Mouse (Mus musculus) B cell, adult 2 months (primary cell): Measurements from ENCODE around the gene Setd5.

Experiments used
- DNase-seq, 2 experiments: peaks; one replicate each; pipeline ENCODE4 v3.0.0; 2022

Gene Setd5

DNA sequence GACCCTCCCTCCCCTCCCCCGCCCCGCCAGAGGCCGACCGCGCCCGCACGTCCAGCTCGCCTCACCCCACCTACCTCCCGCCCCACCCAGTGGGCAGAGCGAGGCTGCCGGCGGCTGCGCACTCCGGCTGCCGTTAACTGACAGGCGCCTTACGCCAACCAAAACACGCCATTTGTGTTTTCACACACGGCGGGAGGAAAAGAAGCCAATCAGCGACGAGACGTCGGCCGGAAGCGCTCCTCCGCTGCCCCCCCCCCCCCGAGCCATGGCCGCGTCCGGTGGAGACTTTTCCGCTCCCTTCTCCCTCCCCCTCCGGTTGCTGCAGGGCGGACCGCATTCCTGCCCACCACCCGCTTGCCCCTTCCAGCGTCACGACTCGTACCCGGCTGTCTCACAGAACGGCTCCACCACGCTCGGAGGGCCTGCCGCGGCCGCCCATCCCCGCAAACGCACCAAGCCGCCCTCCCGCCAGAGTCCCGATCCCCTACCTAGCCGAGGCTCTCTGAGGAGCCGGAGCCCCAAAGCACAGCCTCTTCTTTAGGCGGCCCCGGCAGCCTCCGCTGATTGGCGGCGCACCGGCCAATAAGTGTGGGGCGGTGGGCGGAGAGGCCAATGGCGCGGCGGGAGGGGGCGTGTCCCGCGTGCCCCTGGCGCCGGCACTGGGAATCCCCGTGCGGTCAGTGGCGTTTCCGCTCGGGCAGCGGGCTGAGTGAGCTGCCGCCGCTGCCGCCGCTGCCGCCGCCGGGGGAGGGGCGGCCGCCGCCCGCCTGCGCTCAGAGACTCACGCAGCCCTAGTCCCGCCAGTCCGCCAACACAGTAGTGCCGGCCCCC is at the start of gene Setd5:
Gene Setd5 (plus strand): TSS at position 680 of the 831 bp plus-strand sequence.
- peak; percentile 99 for DNase-seq

DNA sequence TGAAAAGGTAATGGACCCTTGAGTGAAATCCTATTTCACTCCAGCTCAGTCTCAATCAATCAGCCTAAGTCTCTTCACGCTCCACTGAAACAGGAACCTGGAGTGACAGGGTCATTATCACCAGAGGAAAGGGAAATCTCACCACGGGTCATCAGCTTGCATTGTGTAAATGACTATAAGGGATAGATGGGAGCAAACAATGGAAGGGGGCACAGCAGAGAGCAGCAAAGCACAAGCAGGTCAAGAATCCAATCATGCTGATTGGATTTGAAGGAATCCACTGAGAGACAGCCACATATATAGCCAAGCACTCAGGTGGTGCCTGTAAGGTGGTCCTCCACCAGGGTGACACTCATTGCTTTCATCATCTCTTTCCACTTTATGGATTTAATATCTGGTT is 49.7 kb upstream of the Setd5 start:
- no peak for DNase-seq

DNA sequence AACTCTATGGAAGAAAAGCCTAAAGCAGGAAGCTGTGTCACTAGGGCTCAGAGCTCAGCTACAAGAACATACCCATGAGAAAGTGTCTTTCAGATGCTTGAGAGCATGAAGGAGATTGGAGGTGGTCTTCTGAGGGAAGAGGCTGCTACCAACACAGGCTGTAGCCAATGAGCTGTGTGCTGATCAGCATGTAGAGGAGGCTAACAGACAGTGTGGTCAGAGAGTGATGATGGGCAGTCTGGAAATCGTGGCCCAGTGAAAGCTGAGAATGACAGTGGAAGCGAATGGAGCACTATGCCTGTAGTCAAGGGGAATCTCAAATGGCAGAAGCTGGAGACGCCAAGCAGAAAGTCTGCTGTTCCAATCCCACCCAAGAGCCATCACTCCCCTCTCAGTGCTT is 48.2 kb upstream of the Setd5 start:
- no peak for DNase-seq

DNA sequence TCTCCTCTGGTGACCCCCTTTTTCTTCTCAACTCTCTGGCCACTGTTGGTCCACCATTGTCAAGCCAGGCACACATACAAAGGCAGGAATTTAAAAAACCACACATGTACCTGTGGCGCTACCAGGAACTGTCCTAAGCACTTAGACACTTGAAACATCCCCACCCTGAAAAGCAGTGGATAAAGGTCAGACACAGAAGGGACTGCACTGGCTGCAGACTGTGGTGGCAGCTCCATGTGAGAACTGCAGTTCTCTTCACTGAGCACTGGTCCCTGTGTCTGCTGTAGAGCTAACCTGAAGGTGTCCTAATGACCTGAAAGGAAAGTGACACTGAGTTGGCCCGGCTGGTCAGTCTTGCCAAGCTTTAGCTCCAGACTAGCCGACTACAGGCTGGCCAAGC is 46.6 kb upstream of the Setd5 start:
- DNase-seq, result no peak

DNA sequence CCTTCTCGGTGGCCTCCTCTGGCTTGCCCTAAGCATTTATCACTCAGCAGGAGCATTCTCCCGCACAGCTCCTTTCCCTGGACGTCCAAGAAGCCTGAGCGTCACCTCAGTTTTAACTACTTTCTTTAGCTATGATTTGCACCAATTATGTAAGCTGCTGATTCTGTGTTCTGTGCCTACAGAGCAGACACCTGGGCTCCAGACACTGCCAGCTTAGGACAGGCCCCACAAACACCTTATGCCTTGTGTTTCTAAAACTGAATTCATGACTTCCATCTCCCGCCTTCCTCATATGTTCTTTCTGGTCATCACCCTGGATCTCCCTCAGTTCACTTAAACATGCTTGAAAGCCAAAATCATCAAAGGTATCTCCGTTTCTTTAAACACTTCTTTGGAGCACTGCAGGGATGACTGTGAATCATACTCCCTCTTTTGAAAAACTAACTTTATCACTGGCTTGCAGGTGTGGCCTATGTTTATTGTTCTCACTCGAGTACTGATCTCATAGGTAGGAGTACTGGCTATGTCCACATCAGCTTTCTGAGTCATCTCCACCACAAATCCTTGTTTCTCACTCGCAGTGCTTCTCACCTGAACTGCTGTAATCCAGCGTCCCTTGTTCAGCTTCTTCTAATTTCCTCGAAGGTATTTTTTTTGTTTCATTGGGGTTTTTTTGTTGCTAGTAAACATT is 46.0 kb upstream of the Setd5 start:
- DNase-seq, result no peak

DNA sequence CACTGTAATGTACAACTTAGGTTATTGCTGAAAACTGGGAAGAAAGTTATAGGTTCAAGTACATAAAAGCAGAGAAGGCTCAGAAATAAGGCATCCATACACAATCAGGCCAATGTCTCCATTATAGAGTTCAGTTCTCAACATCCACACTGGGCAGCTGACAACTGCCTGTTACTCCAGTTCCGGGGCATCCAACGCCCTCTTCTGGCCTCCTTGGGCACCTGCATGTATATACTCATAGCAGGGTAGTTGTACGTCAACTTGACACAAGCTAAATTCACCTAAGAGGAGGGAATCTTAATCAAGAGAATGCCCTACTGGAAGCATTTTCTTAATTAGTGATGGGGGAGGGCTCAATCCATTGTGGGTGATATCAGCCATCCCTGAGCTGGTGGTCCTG is 45.0 kb upstream of the Setd5 start:
- no peak for DNase-seq

DNA sequence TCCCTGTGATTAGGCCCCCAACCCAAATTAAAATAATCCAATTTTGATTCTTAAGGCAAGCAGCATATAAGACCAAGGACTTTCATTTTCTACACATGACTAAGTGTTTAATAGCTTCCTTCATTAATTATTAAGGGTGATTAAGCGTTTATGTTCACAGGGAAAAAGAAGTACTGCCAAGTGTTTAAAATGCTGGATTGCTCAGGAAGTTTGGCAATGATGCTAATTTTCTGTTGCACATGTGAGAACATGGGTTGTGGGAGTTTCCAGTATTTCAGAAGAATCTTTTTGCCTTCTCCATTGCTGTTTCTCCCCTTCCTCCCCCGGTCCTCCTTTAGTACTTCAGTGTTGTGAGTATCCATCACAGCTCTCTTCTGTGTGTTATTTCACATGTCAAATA is 44.0 kb upstream of the Setd5 start:
- no peak for DNase-seq

DNA sequence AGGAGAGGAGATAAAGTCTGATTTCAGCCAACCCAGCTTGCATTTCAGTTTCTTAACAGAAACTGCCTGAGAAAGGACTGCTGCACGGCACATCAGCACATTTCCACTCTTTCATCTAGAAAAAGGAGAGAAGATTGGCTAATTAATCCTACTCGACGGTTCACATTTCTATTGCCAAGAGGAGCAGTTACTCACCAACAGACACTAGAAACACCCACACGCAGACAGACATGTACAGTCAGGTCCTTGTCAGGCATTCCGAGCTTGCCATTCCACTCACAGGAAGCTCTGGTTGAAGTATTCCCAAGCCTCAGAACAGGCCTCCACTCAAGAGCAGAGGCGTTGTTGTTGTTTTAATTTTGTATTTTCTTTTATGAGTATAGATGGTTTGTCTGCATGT is 42.7 kb upstream of the Setd5 start:
- no peak for DNase-seq

DNA sequence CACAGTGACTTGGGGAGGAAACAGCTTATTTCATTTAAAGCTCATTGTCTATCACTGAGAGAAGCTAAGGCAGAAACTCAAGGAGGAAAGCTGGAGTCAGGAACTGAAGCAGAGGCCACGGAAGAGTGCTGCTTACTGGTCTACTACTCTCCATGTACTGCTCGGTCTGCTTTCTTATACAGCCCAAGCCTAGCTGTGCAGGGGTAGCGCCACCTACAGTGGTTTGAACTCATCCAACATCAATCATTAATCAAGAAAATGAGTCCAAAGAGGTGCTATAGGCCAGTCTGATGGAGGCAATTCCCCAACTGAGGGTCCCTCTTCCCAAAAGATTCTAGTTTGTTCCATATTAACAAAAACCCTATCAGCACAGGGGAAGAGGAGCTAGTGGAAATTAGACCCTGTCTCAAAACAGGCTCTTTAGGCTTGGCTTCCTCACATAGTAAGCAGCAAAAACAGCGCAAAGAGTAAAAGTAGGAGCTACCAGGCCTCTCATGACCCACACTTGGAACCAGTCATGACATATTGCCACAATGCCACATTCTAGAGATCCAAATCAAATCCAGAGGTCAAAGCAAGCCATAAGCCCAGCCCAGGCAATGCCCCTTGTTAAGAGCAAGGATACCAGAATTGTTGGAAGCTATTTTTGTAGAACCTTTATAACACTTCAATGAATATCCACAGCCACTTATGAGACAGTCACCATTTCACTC is 40.5 kb upstream of the Setd5 start:
- DNase-seq, result no peak

DNA sequence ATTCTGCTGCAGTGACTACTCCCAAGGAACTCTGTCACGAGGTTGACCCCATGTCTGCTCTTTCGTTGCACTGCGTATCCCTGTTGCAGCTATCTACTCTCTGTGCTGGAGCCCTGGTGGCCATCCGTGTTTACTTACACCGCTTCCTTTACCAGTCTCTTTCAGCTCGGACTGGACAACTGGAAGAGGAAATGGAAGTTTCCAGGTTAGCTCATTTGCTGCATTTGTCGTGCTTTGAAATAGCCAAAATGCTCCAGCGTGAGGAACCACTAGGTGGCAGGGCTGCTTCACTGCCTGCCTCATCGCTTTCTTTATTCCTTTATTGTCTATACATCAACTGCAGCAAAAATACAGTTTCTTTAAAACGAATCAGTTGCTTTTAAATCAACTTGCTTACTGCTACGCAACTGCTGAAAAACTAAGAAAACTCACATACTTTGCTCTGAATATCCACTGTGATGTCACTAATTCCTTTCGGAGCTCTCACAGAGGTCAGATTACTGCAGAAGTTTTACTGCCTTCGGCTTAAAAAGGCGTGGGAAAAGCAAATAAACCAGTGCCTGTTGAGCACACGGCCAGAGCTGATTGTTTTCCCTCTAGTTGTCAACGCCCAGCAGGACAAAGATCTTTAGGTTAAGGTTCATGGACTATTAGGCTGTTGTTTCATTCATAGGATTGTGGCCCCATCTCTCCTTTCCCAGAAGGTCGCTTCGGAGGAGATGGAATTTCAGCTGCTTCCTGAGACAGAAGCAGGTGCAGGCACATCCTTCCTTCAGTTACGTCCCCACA is 39.0 kb upstream of the Setd5 start:
- DNase-seq, result peak; percentile 73 to 79

DNA sequence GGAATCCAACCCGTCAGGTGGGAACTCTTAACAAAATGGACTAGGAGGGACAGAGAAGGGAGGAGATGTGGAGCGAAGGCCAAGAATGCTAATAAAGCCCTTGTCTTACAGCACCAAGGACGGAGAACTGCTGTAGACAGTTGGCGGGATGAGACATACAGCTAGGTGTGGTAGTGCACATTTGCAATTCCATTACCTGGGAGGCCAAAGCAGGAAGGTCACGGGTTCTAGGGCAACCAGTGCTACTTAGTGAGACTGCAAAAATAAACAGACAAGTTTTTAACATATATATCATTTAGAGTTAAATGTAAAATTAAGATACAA is 38.5 kb upstream of the Setd5 start:
- no peak for DNase-seq

DNA sequence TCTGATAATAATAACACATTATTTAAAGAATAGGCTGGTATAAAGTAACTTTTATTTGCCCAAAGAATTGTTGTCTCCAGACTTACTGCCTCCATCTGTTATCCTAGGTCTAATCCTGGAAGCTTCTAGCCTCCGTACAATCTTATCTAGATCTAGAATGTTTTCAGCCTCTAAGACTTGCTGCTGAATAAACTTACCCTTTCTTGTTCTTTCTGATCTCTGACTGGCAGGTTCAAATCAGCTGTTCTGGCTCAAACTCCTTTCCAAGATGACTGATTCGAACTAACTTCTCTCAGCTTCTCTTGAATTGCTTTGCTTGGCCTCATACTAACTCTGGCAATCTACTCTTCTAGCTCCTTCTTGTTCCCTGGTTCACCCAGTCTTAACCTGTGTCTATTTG is 36.8 kb upstream of the Setd5 start:
- no peak for DNase-seq

DNA sequence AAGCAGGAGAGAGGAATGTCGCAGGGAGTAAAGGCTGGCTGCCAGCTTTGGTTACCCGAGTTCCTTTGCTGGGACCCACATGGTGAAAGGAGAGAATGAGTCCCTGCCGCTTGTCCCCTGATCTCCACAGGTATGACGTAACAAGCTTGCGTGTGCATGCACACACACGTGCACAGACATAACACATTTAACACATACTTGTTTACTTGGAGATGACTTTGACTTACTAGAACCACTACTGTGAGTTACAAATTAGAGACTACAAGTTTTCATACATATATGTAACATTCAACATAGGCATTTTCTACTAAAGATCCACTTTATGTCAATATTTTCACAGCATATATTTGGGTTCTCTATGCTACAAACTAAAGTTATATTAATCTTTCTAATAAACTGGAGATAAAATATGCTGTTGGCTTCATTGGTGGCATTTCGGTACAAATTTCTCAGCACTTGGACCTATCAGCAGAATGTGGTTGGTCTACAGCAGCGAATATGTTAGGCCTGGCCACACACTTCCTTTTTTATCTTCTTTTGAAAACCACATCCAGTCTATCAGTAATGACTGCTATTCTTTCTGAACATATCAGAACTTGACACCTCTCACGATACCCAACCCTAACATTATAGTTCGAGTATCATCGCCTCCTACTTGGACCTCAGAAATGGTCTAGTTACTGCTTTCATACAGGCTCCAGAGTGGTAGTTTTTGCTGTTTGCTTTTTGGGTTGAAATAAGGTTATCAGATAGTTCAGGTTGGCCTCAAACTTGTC is 35.8 kb upstream of the Setd5 start:
- no peak for DNase-seq

DNA sequence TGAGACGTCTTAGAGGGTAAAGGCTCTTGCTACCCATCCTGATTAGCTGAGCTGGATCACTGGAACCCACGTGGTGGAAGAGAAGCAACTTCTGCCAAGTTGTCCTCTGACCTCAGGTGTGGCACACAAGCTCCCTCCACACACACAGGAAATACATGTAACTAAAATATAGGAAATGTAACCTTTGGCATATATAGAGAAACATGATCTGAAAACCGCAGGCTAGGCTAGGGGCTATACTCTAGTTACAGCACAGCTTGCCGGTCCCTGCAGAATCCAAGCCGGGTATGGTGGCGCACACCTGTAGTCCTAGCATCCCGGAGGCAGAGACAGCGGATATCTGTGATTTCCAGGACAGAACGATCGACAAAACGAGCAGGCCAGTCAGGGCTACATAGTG is 31.6 kb upstream of the Setd5 start:
- DNase-seq, result no peak

DNA sequence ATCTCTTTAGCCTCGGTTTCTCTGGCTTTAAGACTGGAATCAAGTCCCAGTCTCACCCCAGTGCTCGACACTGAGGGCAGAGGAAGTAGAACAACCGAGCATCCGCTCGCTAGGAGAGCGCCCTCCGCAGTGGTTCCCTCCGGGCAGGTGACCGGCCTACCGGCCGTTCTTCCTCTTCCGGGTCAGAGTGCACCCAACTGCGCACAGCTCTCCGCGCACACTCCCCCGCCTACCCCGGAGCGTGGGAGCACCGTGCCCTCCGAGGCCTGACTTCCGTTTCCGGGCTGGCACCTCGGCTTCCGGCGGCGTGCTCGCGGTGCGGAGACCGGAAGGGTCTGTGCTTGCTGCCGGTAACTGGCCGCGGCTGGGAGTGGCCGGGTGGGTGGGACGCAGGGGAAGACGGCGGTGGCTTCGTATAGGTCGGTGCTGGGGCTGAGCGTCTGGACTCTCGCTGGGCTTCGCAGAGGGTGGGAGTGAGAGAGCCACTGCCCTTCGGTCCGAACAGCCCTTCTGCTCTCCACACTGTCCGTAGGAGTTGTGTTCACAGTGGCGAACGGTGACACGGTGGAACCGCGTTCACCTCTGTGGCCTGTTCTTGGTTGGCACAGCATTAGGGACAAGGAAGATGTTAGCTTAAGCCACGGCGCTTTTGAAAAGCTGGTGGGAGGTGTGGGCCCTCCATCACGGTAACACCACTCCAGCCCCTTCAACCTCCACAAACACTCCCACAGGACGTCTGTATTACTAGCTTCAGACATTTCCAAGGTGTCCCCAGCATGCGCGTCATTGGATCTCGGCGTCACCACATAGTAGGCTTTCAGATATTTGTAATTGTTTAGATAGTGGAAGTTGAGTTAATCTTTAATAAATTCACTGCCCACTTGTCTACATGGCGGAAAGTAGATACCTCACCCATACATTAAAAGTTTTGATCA is 30.9 kb upstream of the Setd5 start, which contains the start of gene Thumpd3:
Gene Thumpd3 (plus strand): TSS at position 185 of the 935 bp plus-strand sequence.
- peak; percentile 98 for DNase-seq

DNA sequence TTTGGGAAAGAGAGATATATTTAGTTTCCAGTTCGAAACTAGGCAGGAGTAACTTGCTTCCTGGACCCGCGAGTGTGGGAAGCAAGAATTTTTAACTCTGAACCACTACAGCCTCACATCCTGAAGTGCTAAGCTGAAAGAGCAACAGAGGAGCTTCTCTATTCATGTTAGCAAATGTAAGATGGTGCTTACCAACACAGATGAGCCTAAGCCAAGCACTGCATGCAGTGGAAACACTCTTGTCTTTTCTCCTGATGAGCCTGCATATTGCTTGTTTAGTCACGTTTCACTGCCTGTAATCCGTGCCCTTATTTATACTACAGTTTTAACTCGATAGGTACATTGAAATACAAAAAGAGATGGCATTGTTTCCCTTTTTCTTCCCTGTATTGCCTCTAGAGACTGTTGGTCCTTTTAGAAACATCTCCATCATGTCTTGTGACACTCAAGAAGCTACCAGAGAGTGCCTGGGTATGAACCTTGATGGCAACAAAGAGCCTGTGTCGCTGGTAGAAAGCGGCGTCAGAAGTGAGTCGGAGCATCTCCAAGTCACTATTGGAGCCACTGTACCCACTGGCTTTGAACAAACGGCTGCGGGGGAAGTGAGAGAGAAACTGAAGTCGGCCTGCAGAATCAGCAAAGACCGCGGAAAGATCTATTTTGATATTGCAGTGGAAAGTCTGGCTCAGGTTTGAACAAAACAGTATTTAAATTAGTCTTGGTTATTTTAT is 30.0 kb upstream of the Setd5 start:
- peak; percentile 44 to 46 for DNase-seq

DNA sequence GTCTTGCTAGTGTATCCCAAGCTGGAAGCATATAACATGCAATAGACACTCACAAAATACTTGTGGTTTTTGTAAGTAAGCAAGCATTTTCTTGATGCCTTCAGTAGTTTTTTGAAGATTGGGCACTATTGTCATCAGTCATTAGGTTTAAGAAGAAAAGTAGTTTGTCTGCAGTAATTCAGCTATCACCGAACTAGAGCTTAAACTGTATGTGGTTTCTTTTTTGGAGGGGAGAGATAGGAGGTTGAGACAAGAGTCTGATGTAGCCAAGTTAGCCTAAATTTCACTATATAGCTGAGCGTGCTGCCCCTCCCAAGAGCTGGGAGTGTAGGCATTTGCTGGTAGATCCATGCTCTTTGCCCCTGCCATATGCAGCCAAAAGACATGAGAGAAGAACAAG is 28.8 kb upstream of the Setd5 start:
- DNase-seq, result no peak

DNA sequence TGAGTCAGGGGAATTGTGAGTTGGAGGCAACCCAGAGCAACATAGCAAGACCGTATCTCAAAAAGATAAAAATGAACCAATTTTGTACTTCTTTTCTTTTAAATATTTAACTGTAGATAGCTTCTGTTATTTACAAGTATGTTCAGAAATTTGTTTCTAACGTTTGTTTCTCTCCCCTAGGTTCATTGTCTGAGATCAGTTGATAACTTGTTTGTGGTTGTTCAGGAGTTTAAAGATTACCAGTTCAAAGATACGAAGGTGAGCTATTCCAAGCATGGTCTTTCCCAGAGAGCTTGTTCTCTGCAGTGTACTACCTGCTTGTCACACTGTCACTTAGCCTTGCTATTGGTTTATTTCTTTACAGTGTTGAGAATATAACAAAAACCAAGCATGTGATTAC is 28.0 kb upstream of the Setd5 start:
- DNase-seq, result no peak

DNA sequence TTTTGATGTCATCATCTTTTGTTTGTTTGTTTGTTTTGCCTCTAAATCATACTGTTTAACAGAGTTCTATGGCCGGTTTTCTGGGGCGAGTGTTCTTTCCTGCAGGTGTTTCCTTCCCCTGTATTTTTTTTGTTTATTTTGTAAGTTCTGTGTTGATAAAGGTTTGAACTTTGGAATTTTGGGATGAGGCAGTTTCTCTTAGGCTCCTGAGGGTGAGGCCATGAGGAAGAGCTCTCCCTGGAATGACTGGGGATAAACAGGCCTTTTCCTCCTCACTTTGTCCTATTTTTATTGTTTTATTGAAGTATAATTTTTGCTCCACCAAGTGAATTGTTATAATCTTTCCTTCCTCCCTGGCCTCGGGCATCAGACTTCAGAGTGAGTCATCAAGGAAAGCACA is 24.2 kb upstream of the Setd5 start:
- no peak for DNase-seq

DNA sequence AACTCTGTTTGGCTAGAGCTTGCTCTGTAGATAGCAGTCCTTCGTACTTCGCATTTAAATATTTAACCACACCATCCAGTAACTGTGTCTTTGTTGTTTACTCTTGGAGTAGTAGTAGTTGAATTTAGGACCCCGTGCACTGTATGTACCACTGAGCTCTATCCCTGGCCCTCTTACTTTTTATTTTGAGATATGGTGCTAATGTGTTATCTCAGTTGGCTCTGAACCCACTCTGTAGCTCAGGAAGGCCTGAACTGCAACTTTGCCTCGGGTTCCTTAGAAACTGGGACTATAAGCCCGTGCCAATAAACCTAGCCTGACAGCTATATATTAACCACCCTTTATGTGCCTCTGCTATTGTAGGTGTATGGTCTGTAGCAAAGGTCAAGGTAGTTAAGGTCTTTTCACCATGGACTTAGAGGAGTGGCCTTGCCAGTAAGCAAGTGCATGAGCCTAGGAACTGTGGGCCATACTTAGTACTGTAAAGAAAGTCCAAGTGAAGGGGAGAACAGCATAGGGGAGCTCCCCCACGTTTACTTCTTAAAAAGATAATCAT is 22.5 kb upstream of the Setd5 start:
- DNase-seq, result no peak
